ENCODE assay signal across 14 mouse cellular contexts in genomic region chr16:37972357-37972756, GRCm38 (mm10). TPM values are rescaled to one million over a fixed set of nuclear protein-coding genes. Genes with fewer than 3 reads are reported as not detected.
DNase-seq lines count a peak whose midpoint lies in the region; ATAC-seq and TF ChIP-seq lines count a peak whose summit lies in the region.
"Had no signal": no experiment of that assay in that cellular context is flagged by ENCODE, and none has a peak within 500 bp of the region (broad histone marks: within the 10 kb centered on the region; RNA-seq: fewer than 3 reads in every experiment).

No protein-coding gene starts in this region.

- no peak for TF ChIP-seq POLR2A in brain, embryonic 14.5 days (IDR thresholded peaks at IDR 0.05; ENCODE audit: borderline replicate concordance, extremely low read depth, insufficient read depth, insufficient read length, poor library complexity, severe bottlenecking)

- no peaks in the 10 kb centered on the region for H3K27me3 ChIP-seq in limb, embryonic 12.5 days
- no peaks in the 10 kb centered on the region for H3K27me3 ChIP-seq in limb, embryonic 10.5 days (ENCODE audit: low read depth, poor library complexity, severe bottlenecking)

- no peak overlapping the region for H3K9ac ChIP-seq in limb, embryonic 12.5 days (replicated peaks)

- no peaks in the 10 kb centered on the region for H3K9me3 ChIP-seq in limb, embryonic 12.5 days
- H3K9me3 ChIP-seq in limb, embryonic 10.5 days (replicated peaks), result no peaks in the 10 kb centered on the region
- H3K9me3 ChIP-seq: megakaryocyte, embryonic 14.5 days had no signal

- H3K4me3 ChIP-seq in limb, embryonic 12.5 days (replicated peaks), result no peak overlapping the region
- H3K4me3 ChIP-seq in limb, embryonic 10.5 days, result no peak overlapping the region
- no peak overlapping the region for H3K4me3 ChIP-seq in left cerebral cortex, adult 2 months
- H3K4me3 ChIP-seq: megakaryocyte, embryonic 14.5 days had no signal

- ATAC-seq in limb, embryonic 12.5 days (ENCODE audit: insufficient number of reproducible peaks, insufficient read depth, low FRiP score, low TSS enrichment, low read depth), result peak; percentile 62; the same call in 1 of the 2 replicates
- ATAC-seq: inflammation-experienced regulatory T-cells, adult 6 months had no signal

- no peak overlapping the region for H3K4me2 ChIP-seq in limb, embryonic 12.5 days

- no peaks in the 10 kb centered on the region for H3K36me3 ChIP-seq in limb, embryonic 12.5 days
- H3K36me3 ChIP-seq in limb, embryonic 10.5 days, result no peaks in the 10 kb centered on the region

- H3K4me1 ChIP-seq in limb, embryonic 12.5 days (replicated peaks), result peaks cover 26% of the 10 kb centered on the region
- H3K4me1 ChIP-seq in limb, embryonic 10.5 days, result no peaks in the 10 kb centered on the region
- H3K4me1 ChIP-seq: megakaryocyte, embryonic 14.5 days had no signal

- intact Hi-C loops in left cerebral cortex, adult 2 months (cut with DNase I), result loop anchor here (5.0 kb wide), 1 partner anchor 100 kb away; no protein-coding TSS in a partner anchor

- WGBS in limb, embryonic 12.5 days, result 46% methylated on average over 8 of the region's 8 CpGs
- WGBS in limb, embryonic 10.5 days, result 68% methylated on average over 8 of the region's 8 CpGs

- no peak for DNase-seq in limb, embryonic 10.5 days (ENCODE audit: low spot score)
- peak; percentile 25 for DNase-seq in thymus, postnatal 4 days
- DNase-seq in thymus, postnatal 36 days, result no peak
- DNase-seq in brain, embryonic 14.5 days (ENCODE audit: low read depth), result peak; percentile 41
- no peak for DNase-seq in testis, postnatal 14 days (ENCODE audit: low spot score)
- DNase-seq in left cerebral cortex, adult 2 months (ENCODE audit: extremely low spot score in 1 of 2, low spot score in 2 of 2), result no peak
- DNase-seq: cerebellum, adult 11-12 months had no signal

- TF ChIP-seq CTCF in brain, embryonic 14.5 days (IDR thresholded peaks at IDR 0.05; ENCODE audit: borderline replicate concordance, extremely low read depth, insufficient read depth, insufficient read length), result no peak
- no peak for TF ChIP-seq CTCF in left cerebral cortex, adult 2 months (IDR thresholded peaks at IDR 0.05)

- peak overlapping the region; percentile 75 for H3K27ac ChIP-seq in limb, embryonic 12.5 days
- no peak overlapping the region for H3K27ac ChIP-seq in limb, embryonic 10.5 days
- H3K27ac ChIP-seq in left cerebral cortex, adult 2 months, result no peak overlapping the region
- H3K27ac ChIP-seq: kidney, postnatal 0 days had no signal

RNA-seq across cellular contexts. Expression of gene Gpr156, which starts 56.1 kb away (rescaled TPM):
- polyA plus RNA-seq in limb, embryonic 12.5 days (2016; fragmentation: Nextera tagmentation; extraction: Ambion mirVana), result 1.5 and 2.0 TPM in 2 replicates
- polyA plus RNA-seq in limb, embryonic 10.5 days (2016; fragmentation: Nextera tagmentation; extraction: Ambion mirVana), result 0.55 and 0.86 TPM in 2 replicates
- 6.0 and 7.0 TPM in 2 replicates for polyA plus RNA-seq in brain, embryonic 14.5 days (2012; rRNA removed)
- total RNA-seq in left cerebral cortex, adult 2 months (2021), result under 1 TPM; 0.48 to 0.63 TPM
- total RNA-seq: common myeloid progenitor, adult 5-6 weeks; granulocyte monocyte progenitor cell, adult 5-6 weeks had no signal
- polyA plus RNA-seq: inflammation-experienced regulatory T-cells, adult 6 months; liver, embryonic 16.5 days had no signal

Comparison
In these comparisons a context has a peak if more than half of its experiments do, and no peak if none do; other contexts are left out.
1. DNase-seq: peak in thymus, postnatal 4 days (single experiment) and brain, embryonic 14.5 days (single experiment); none in limb, embryonic 10.5 days (single experiment), thymus, postnatal 36 days (0 of 2), testis, postnatal 14 days (single experiment) and left cerebral cortex, adult 2 months (0 of 2).